Mouse (Mus musculus) liver, adult 2 months (tissue): ENCODE measurements at regions not wholly inside any gene's neighbourhood (a gene's known extent, or its start where the extent isn't known, plus 50 kb on each side); places are given as distances from the start of the nearest gene placed in this dataset.

Source experiments
- CTCF ChIP-seq: fragments of 200-500 bp; IDR thresholded peaks from 2 replicates; pipeline ENCODE4 v1.5.1; 2011; ENCODE audit warnings: low read depth, low read length, control low read depth
- POLR2A ChIP-seq: fragments of 200-500 bp; IDR thresholded peaks from 2 replicates; pipeline ENCODE4 v1.6.1; 2011; ENCODE audit warnings: low read length, control low read depth; ENCODE audit not compliant: insufficient read depth; ENCODE audit errors: extremely low read depth

GRCm38 (mm10) chr17:9328886-9329455 is 92.9 kb upstream of the Gm17728 start:
- TF ChIP-seq POLR2A (no peak), CTCF (no peak)
